13 mouse cellular contexts compared by ENCODE assay signal in the genomic region with DNA sequence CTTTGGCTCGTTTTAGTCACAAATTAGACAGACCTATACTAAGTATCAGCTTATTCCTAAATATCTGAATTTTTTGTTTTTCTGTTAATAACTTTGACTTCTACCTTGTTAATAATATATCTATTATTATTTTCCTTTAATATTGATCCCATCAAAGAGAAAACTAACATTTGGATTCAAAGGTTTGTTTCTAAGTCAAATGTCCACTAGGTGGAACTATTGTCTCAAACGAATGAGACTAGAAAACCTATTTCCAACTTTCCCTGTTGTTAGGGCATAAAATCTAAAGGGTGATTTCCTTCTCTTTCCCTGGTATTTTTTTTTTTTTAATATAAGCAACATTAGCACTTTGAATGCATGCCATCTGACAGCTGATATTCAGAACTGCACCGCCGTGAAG. TPM values are rescaled to one million over a fixed set of nuclear protein-coding genes. Genes with fewer than 3 reads are reported as not detected.
DNase-seq lines count a peak whose midpoint lies in the region; ATAC-seq and TF ChIP-seq lines count a peak whose summit lies in the region.
"Had no signal": no experiment of that assay in that cellular context is flagged by ENCODE, and none has a peak within 500 bp of the region (broad histone marks: within the 10 kb centered on the region; RNA-seq: fewer than 3 reads in every experiment).

No protein-coding gene starts in this region.

- H3K27ac ChIP-seq in forebrain, embryonic 13.5 days = no peak overlapping the region
- H3K27ac ChIP-seq in forebrain, embryonic 10.5 days = no peak overlapping the region
- no peak overlapping the region for H3K27ac ChIP-seq in limb, embryonic 14.5 days (replicated peaks; ENCODE audit: low read depth, low read length)
- no peak overlapping the region for H3K27ac ChIP-seq in limb, embryonic 10.5 days
- H3K27ac ChIP-seq: hindbrain, embryonic 15.5 days; liver, embryonic 15.5 days had no signal

- no peaks in the 10 kb centered on the region for H3K4me1 ChIP-seq in forebrain, embryonic 13.5 days
- H3K4me1 ChIP-seq in forebrain, embryonic 10.5 days = no peaks in the 10 kb centered on the region
- H3K4me1 ChIP-seq in limb, embryonic 14.5 days (ENCODE audit: control insufficient read depth, insufficient read depth, low read length) = no peaks in the 10 kb centered on the region
- peaks cover 9% of the 10 kb centered on the region for H3K4me1 ChIP-seq in limb, embryonic 10.5 days
- H3K4me1 ChIP-seq: hindbrain, embryonic 15.5 days; liver, embryonic 15.5 days had no signal

- no peaks in the 10 kb centered on the region for H3K9me3 ChIP-seq in forebrain, embryonic 13.5 days (replicated peaks)
- no peaks in the 10 kb centered on the region for H3K9me3 ChIP-seq in forebrain, embryonic 10.5 days
- H3K9me3 ChIP-seq in limb, embryonic 14.5 days (ENCODE audit: control insufficient read depth, low read length) = no peaks in the 10 kb centered on the region
- H3K9me3 ChIP-seq in limb, embryonic 10.5 days (replicated peaks) = no peaks in the 10 kb centered on the region
- H3K9me3 ChIP-seq: hindbrain, embryonic 15.5 days; liver, embryonic 15.5 days had no signal

- TF ChIP-seq POLR2A in limb, embryonic 14.5 days (IDR thresholded peaks at IDR 0.05; ENCODE audit: borderline replicate concordance, extremely low read depth, insufficient read depth, insufficient read length) = no peak

- peak; percentile 16; the same call in 1 of the 2 replicates for ATAC-seq in forebrain, embryonic 13.5 days
- ATAC-seq in limb, embryonic 14.5 days (ENCODE audit: low FRiP score, low read depth) = no peak
- ATAC-seq in cerebellum, adult (ENCODE audit: insufficient number of reproducible peaks, low FRiP score, low TSS enrichment) = no peak

- H3K9ac ChIP-seq in forebrain, embryonic 13.5 days = no peak overlapping the region
- no peak overlapping the region for H3K9ac ChIP-seq in limb, embryonic 14.5 days (ENCODE audit: low read depth, low read length, severe bottlenecking)
- H3K9ac ChIP-seq: hindbrain, embryonic 15.5 days; liver, embryonic 15.5 days had no signal

- no peaks in the 10 kb centered on the region for H3K27me3 ChIP-seq in forebrain, embryonic 13.5 days
- H3K27me3 ChIP-seq in forebrain, embryonic 10.5 days (ENCODE audit: poor library complexity, severe bottlenecking) = no peaks in the 10 kb centered on the region
- H3K27me3 ChIP-seq in limb, embryonic 14.5 days (ENCODE audit: control insufficient read depth, insufficient read depth, low read length) = no peaks in the 10 kb centered on the region
- H3K27me3 ChIP-seq in limb, embryonic 10.5 days (ENCODE audit: low read depth, poor library complexity, severe bottlenecking) = no peaks in the 10 kb centered on the region
- H3K27me3 ChIP-seq: hindbrain, embryonic 15.5 days; liver, embryonic 15.5 days had no signal

- no peak overlapping the region for H3K4me2 ChIP-seq in forebrain, embryonic 13.5 days
- H3K4me2 ChIP-seq in limb, embryonic 14.5 days (replicated peaks; ENCODE audit: low read depth, low read length, severe bottlenecking) = no peak overlapping the region
- H3K4me2 ChIP-seq: hindbrain, embryonic 15.5 days; liver, embryonic 15.5 days had no signal

- no peaks in the 10 kb centered on the region for H3K36me3 ChIP-seq in forebrain, embryonic 13.5 days (ENCODE audit: poor library complexity, severe bottlenecking)
- no peaks in the 10 kb centered on the region for H3K36me3 ChIP-seq in forebrain, embryonic 10.5 days (replicated peaks)
- no peaks in the 10 kb centered on the region for H3K36me3 ChIP-seq in limb, embryonic 14.5 days (ENCODE audit: control insufficient read depth, insufficient read depth, low read length)
- H3K36me3 ChIP-seq in limb, embryonic 10.5 days = no peaks in the 10 kb centered on the region
- H3K36me3 ChIP-seq: hindbrain, embryonic 15.5 days; liver, embryonic 15.5 days had no signal

- WGBS in forebrain, embryonic 13.5 days = 35% methylated on average over 4 of the region's 4 CpGs
- WGBS in forebrain, embryonic 10.5 days = 54% methylated on average over 4 of the region's 4 CpGs
- WGBS in limb, embryonic 14.5 days = 29% methylated on average over 4 of the region's 4 CpGs
- 48% methylated on average over 4 of the region's 4 CpGs for WGBS in limb, embryonic 10.5 days

- DNase-seq in forebrain, embryonic 10.5 days (ENCODE audit: extremely low spot score, low spot score) = no peak
- DNase-seq in limb, embryonic 14.5 days (ENCODE audit: low spot score) = peak; percentile 74
- DNase-seq in limb, embryonic 10.5 days (ENCODE audit: low spot score) = no peak
- DNase-seq in MEL-GATA-1-ER (ENCODE audit: extremely low read depth, low read depth) = peak; percentile 5
- peak; percentile 55 for DNase-seq in induced T-regulatory cell, adult 2 months (ENCODE audit: low read depth)
- DNase-seq in thymus, postnatal 25 days = no peak
- DNase-seq: gastrocnemius, postnatal 25 days; layer of hippocampus, adult 9-11 months; right cerebral cortex, postnatal 25 days had no signal

- no peak overlapping the region for H3K4me3 ChIP-seq in forebrain, embryonic 13.5 days
- no peak overlapping the region for H3K4me3 ChIP-seq in forebrain, embryonic 10.5 days
- H3K4me3 ChIP-seq in limb, embryonic 14.5 days (replicated peaks; ENCODE audit: low read length) = no peak overlapping the region
- H3K4me3 ChIP-seq in limb, embryonic 10.5 days = no peak overlapping the region
- H3K4me3 ChIP-seq: hindbrain, embryonic 15.5 days; liver, embryonic 15.5 days had no signal

RNA-seq across cellular contexts. Expression of gene Ndnf, which starts 20.0 kb away (rescaled TPM):
- polyA plus RNA-seq in forebrain, embryonic 13.5 days (2015; fragmentation: Nextera tagmentation; extraction: Ambion mirVana) = 2.1 and 2.6 TPM in 2 replicates
- polyA plus RNA-seq in forebrain, embryonic 10.5 days (2016; fragmentation: Nextera tagmentation; extraction: Ambion mirVana) = 4.3 and 6.3 TPM in 2 replicates
- 11.2 and 17.0 TPM in 2 replicates for polyA plus RNA-seq in limb, embryonic 14.5 days (2012; rRNA removed)
- 8.6 and 9.2 TPM in 2 replicates for polyA plus RNA-seq in limb, embryonic 14.5 days (2014; fragmentation: Nextera tagmentation; extraction: Ambion mirVana)
- polyA plus RNA-seq in limb, embryonic 10.5 days (2016; fragmentation: Nextera tagmentation; extraction: Ambion mirVana) = 3.6 and 4.4 TPM in 2 replicates

Comparison
In these comparisons a context has a peak if more than half of its experiments do, and no peak if none do; other contexts are left out.
1. DNase-seq: peak in limb, embryonic 14.5 days (single experiment), MEL-GATA-1-ER (single experiment) and induced T-regulatory cell, adult 2 months (single experiment); none in forebrain, embryonic 10.5 days (single experiment), limb, embryonic 10.5 days (single experiment) and thymus, postnatal 25 days (single experiment).